Mouse (Mus musculus): Measurements from ENCODE around the gene Gtpbp8.

GRCm38 (mm10) chr16:44786934-44787333 is 40.8 kb upstream of the Gtpbp8 start:
- TF ChIP-seq CTCF (IDR thresholded peaks at IDR 0.05; ENCODE audit: extremely low read depth, insufficient read depth, low read length) (no peak), POLR2A (IDR thresholded peaks at IDR 0.05; ENCODE audit: extremely low read depth, insufficient read depth, low read length) (no peak)

All from cortical plate, adult 2 months (tissue).